Mouse (Mus musculus): ENCODE results near the gene Axin2. TPM values are rescaled to one million over a fixed set of nuclear protein-coding genes. Genes with fewer than 3 reads are reported as not detected.

Axin2 gene
- polyA plus RNA-seq, 1 experiment from 2014 or later = 11.7 TPM

DNA sequence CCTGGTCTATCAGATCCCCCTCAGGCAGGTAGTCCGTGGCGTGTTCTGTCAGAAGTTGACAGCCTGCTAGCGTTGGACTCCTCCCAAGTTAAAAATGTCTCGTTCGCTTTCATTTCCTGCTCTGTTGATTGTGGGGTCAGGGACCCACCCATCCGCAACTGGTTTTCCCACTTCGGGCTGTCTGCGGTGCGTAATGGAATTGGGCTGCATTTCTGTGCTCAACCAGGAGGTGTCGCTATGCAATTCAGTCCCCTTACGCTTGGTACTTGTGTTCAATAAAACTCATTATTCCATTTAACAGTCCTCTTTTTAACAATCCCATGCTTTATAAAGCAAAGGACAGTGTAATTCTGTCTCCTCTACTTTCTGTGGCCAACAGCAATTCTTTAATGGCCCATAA lies 31.0 kb upstream of the Axin2 start:
- no peak for DNase-seq (ENCODE audit: low spot score)
- Histone ChIP-seq H3K9me3 (ENCODE audit: control insufficient read depth, low read length) (no peaks in the 10 kb centered on the region), H3K36me3 (replicated peaks; ENCODE audit: control insufficient read depth, insufficient read depth) (no peaks in the 10 kb centered on the region), H3K27ac (no peak overlapping the region), H3K4me1 (replicated peaks; ENCODE audit: control insufficient read depth, insufficient read depth, low read length) (peaks cover 21% of the 10 kb centered on the region), H3K4me3 (replicated peaks; ENCODE audit: low read length) (no peak overlapping the region), H3K27me3 (ENCODE audit: control insufficient read depth, insufficient read depth, low read length) (no peaks in the 10 kb centered on the region), H3K9ac (no peak overlapping the region), H3K4me2 (replicated peaks) (no peak overlapping the region)
- ATAC-seq (ENCODE audit: low FRiP score) = no peak
- WGBS = 60% methylated on average over 11 of the region's 11 CpGs

- no peaks in the 10 kb centered on the region for H3K9me3 ChIP-seq (ENCODE audit: control insufficient read depth, low read length)
- 20% methylated on average over 16 of the region's 16 CpGs for WGBS
Measured at GRCm38 (mm10) chr11:108890544-108890943, 29.6 kb upstream of the Axin2 start.

DNA sequence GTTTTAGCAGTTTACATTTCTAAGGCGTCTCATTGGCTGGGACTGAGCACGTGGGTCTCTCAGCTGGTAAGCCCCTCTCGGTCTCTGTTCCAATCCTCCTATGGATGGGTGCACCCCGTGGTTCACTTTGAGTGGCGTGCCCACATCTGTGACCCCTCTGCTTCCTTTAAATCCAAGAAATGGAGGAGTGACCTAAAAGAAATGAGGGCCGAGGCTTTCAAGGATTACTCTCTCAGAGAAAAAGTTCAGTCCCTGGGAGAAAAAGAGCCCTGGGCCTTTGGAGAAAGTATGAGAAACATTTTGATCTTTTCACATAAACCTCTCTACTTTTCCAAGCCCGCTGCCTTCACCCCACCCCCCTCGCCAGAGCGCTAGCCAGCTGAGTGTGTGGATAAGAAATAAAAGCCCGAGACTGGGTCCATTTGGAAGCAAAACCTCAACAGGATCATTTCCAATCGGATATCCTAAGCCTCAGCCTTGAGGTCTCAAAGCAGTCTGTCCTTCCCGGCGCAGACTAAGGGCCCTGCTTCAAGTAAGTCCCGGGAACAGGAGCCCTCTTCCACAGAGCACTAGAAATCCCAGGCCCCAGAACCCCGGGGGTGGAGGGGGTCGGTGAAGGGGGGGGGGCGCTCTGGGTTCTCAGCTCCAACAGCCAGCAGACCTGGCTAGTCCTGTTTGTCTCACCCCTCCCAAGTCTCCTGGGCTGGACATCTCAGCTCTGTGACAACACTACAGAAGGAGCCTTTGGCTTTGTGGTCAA lies 28.9 kb upstream of the Axin2 start:
- under 1% methylated on average over 17 of the region's 17 CpGs for WGBS

More at GRCm38 (mm10) chr11:108890544-108890943, 29.6 kb upstream of the Axin2 start:
- Histone ChIP-seq H3K27me3 (ENCODE audit: control insufficient read depth, insufficient read depth, low read length) (no peaks in the 10 kb centered on the region), H3K36me3 (replicated peaks; ENCODE audit: control insufficient read depth, insufficient read depth) (no peaks in the 10 kb centered on the region), H3K4me3 (replicated peaks; ENCODE audit: low read length) (peak overlapping the region; percentile 25), H3K27ac (peak overlapping the region; percentile 33; the same call in 1 of the 2 replicates), H3K4me2 (replicated peaks) (peak overlapping the region; percentile 56), H3K4me1 (replicated peaks; ENCODE audit: control insufficient read depth, insufficient read depth, low read length) (peaks cover 21% of the 10 kb centered on the region), H3K9ac (peak overlapping the region; percentile 12; the same call in 1 of the 2 replicates)
- ATAC-seq (ENCODE audit: low FRiP score) (peak; percentile 44; the same call in 1 of the 2 replicates), DNase-seq (ENCODE audit: low spot score) (no peak)

DNA sequence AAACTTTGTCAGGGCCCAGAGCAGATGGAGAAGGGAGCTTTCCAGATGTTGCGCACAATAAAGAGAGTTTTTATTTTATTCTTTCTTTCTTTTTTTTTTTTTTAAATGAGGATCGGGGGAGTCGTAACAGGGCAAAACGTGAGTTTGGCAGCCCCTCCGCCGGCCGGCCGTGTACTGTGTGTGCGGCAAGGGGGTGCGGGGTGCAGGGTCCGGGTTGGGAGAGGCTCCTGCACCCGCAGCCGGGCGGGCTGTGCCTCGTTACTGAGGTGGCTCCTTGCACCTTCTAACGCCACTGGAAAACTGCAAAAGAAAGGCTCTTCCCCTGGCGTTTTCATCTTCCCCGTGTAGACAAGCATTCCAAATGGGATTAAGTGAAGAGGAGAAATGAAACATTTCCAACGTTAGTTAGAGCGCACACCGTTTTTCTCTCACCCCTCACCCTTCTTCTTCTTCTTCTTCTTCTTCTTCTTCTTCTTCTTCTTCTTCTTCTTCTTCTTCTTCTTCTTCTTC lies 28.2 kb upstream of the Axin2 start:
- Histone ChIP-seq H3K36me3 (replicated peaks; ENCODE audit: control insufficient read depth, insufficient read depth) (no peaks in the 10 kb centered on the region), H3K9me3 (ENCODE audit: control insufficient read depth, low read length) (no peaks in the 10 kb centered on the region), H3K9ac (peak overlapping the region; percentile 39; the same call in 1 of the 2 replicates), H3K27me3 (ENCODE audit: control insufficient read depth, insufficient read depth, low read length) (no peaks in the 10 kb centered on the region), H3K27ac (peak overlapping the region; percentile 58; the same call in 1 of the 2 replicates), H3K4me2 (replicated peaks) (peak overlapping the region; percentile 56), H3K4me3 (replicated peaks; ENCODE audit: low read length) (peak overlapping the region; percentile 25), H3K4me1 (replicated peaks; ENCODE audit: control insufficient read depth, insufficient read depth, low read length) (peaks cover 21% of the 10 kb centered on the region)
- WGBS = 4% methylated on average over 21 of the region's 21 CpGs
- no peak for DNase-seq (ENCODE audit: low spot score)
- ATAC-seq (ENCODE audit: low FRiP score) = no peak

More for the DNA sequence above, 28.9 kb upstream of the Axin2 start:
- Histone ChIP-seq H3K9ac (peak overlapping the region; percentile 39; the same call in 1 of the 2 replicates), H3K4me2 (replicated peaks) (peak overlapping the region; percentile 56), H3K36me3 (replicated peaks; ENCODE audit: control insufficient read depth, insufficient read depth) (no peaks in the 10 kb centered on the region), H3K27me3 (ENCODE audit: control insufficient read depth, insufficient read depth, low read length) (no peaks in the 10 kb centered on the region), H3K4me3 (replicated peaks; ENCODE audit: low read length) (peak overlapping the region; percentile 25), H3K4me1 (replicated peaks; ENCODE audit: control insufficient read depth, insufficient read depth, low read length) (peaks cover 21% of the 10 kb centered on the region), H3K9me3 (ENCODE audit: control insufficient read depth, low read length) (no peaks in the 10 kb centered on the region), H3K27ac (peak overlapping the region; percentile 58)
- ATAC-seq (ENCODE audit: low FRiP score) (peak; percentile 89), DNase-seq (ENCODE audit: low spot score) (peak; percentile 66)

- H3K9ac ChIP-seq = no peak overlapping the region
- H3K27ac ChIP-seq = no peak overlapping the region
- WGBS = 6% methylated on average over 5 of the region's 7 CpGs
- H3K4me2 ChIP-seq (replicated peaks) = no peak overlapping the region
- no peaks in the 10 kb centered on the region for H3K27me3 ChIP-seq (ENCODE audit: control insufficient read depth, insufficient read depth, low read length)
- H3K36me3 ChIP-seq (replicated peaks; ENCODE audit: control insufficient read depth, insufficient read depth) = no peaks in the 10 kb centered on the region
- no peak overlapping the region for H3K4me3 ChIP-seq (replicated peaks; ENCODE audit: low read length)
- ATAC-seq (ENCODE audit: low FRiP score) (no peak), DNase-seq (ENCODE audit: low spot score) (no peak)
- peaks cover 21% of the 10 kb centered on the region for H3K4me1 ChIP-seq (replicated peaks; ENCODE audit: control insufficient read depth, insufficient read depth, low read length)
- H3K9me3 ChIP-seq (ENCODE audit: control insufficient read depth, low read length) = no peaks in the 10 kb centered on the region
Measured at GRCm38 (mm10) chr11:108892406-108892805, 27.7 kb upstream of the Axin2 start.

GRCm38 (mm10) chr11:108893232-108893790 lies 26.8 kb upstream of the Axin2 start:
- H3K4me1 ChIP-seq (replicated peaks; ENCODE audit: control insufficient read depth, insufficient read depth, low read length) = peaks cover 21% of the 10 kb centered on the region
- no peak overlapping the region for H3K4me3 ChIP-seq (replicated peaks; ENCODE audit: low read length)
- H3K4me2 ChIP-seq (replicated peaks) = no peak overlapping the region
- H3K27me3 ChIP-seq (ENCODE audit: control insufficient read depth, insufficient read depth, low read length) = no peaks in the 10 kb centered on the region
- no peak overlapping the region for H3K9ac ChIP-seq
- H3K27ac ChIP-seq = no peak overlapping the region
- H3K36me3 ChIP-seq (replicated peaks; ENCODE audit: control insufficient read depth, insufficient read depth) = no peaks in the 10 kb centered on the region
- WGBS = 57% methylated on average over 12 of the region's 12 CpGs
- H3K9me3 ChIP-seq (ENCODE audit: control insufficient read depth, low read length) = no peaks in the 10 kb centered on the region
- no peak for DNase-seq (ENCODE audit: low spot score)
- ATAC-seq (ENCODE audit: low FRiP score) = no peak

DNA sequence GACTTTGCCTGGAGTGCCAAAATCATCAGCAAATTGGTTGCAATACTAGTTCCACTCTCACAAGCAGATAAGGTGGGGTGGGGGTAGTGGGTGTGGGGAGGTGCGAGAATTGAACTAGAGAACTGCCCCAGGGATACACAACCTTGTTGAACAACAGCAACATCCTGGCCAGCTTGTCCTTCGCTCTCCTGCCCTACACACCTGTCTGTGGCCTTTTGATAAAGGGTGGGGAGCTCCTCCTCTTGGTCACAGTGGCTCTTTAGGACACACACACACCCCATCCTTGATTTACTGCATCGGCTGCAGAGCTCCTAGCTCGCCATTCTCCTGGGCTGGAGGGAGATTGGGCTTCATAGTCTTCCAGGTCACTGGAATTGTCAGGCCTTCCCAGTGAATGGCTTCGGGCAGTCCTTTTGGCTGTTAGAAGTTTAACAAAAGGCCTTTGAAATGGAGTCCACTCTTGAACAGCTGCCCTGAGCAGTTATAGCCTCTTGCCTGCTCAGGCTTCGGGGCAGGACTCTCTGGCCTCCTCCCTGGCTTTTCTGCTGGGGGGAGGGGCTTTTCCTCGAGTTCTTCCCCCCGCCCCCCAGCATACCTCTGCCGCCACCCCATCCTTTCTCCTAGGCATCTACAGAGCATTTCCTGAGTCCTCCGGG lies 26.2 kb upstream of the Axin2 start:
- Histone ChIP-seq H3K9me3 (ENCODE audit: control insufficient read depth, low read length) (no peaks in the 10 kb centered on the region), H3K36me3 (replicated peaks; ENCODE audit: control insufficient read depth, insufficient read depth) (no peaks in the 10 kb centered on the region), H3K4me2 (replicated peaks) (no peak overlapping the region), H3K27me3 (ENCODE audit: control insufficient read depth, insufficient read depth, low read length) (no peaks in the 10 kb centered on the region), H3K9ac (no peak overlapping the region), H3K27ac (no peak overlapping the region), H3K4me1 (replicated peaks; ENCODE audit: control insufficient read depth, insufficient read depth, low read length) (peaks cover 21% of the 10 kb centered on the region), H3K4me3 (replicated peaks; ENCODE audit: low read length) (no peak overlapping the region)
- DNase-seq (ENCODE audit: low spot score) (no peak), ATAC-seq (ENCODE audit: low FRiP score) (no peak)
- 35% methylated on average over 10 of the region's 10 CpGs for WGBS

- H3K27me3 ChIP-seq (ENCODE audit: control insufficient read depth, insufficient read depth, low read length) = no peaks in the 10 kb centered on the region
- H3K27ac ChIP-seq = no peak overlapping the region
- H3K4me2 ChIP-seq (replicated peaks) = no peak overlapping the region
- ATAC-seq (ENCODE audit: low FRiP score) (no peak), DNase-seq (ENCODE audit: low spot score) (no peak)
- H3K36me3 ChIP-seq (replicated peaks; ENCODE audit: control insufficient read depth, insufficient read depth) = no peaks in the 10 kb centered on the region
- no peak overlapping the region for H3K4me3 ChIP-seq (replicated peaks; ENCODE audit: low read length)
- WGBS = 87% methylated on average over 4 of the region's 4 CpGs
- no peaks in the 10 kb centered on the region for H3K9me3 ChIP-seq (ENCODE audit: control insufficient read depth, low read length)
- H3K4me1 ChIP-seq (replicated peaks; ENCODE audit: control insufficient read depth, insufficient read depth, low read length) = peaks cover 4% of the 10 kb centered on the region; the same call in 1 of the 2 replicates
- no peak overlapping the region for H3K9ac ChIP-seq
Measured at GRCm38 (mm10) chr11:108897034-108897433, 23.1 kb upstream of the Axin2 start.

DNA sequence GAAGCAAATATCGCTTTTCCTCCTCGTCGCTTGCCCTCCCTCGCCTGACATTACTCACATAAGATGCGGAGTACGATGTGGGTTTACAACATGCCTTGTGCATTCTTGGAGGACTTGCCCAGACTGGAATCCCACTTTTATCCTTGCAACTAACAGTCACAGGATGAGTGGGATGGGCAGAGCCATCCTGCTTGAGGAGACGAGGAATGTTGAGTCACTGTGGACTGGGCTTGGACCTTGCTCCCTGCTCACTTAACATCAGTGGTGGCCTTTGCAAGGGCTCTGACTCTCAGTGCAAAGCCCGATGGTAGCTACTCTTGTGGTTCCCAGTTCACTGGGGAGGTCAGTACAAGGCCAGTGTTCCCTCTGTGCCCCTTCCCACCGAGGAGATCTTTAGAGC lies 22.1 kb upstream of the Axin2 start:
- H3K27me3 ChIP-seq (ENCODE audit: control insufficient read depth, insufficient read depth, low read length) = no peaks in the 10 kb centered on the region
- 83% methylated on average over 9 of the region's 9 CpGs for WGBS
- H3K27ac ChIP-seq = no peak overlapping the region
- H3K4me3 ChIP-seq (replicated peaks; ENCODE audit: low read length) = no peak overlapping the region
- H3K9ac ChIP-seq = no peak overlapping the region
- H3K9me3 ChIP-seq (ENCODE audit: control insufficient read depth, low read length) = no peaks in the 10 kb centered on the region
- no peaks in the 10 kb centered on the region for H3K36me3 ChIP-seq (replicated peaks; ENCODE audit: control insufficient read depth, insufficient read depth)
- peaks cover 4% of the 10 kb centered on the region; the same call in 1 of the 2 replicates for H3K4me1 ChIP-seq (replicated peaks; ENCODE audit: control insufficient read depth, insufficient read depth, low read length)
- no peak for DNase-seq (ENCODE audit: low spot score)
- no peak overlapping the region for H3K4me2 ChIP-seq (replicated peaks)
- ATAC-seq (ENCODE audit: low FRiP score) = no peak
